Mouse (Mus musculus) forebrain, embryonic 10.5 days (tissue): Measurements from ENCODE around the gene Hexim2. TPM values are rescaled to one million over a fixed set of nuclear protein-coding genes. Genes with fewer than 3 reads are reported as not detected.

Experiments
- DNase-seq: peaks from one replicate; pipeline ENCODE4 v3.0.0-alpha.2; 2017; ENCODE audit warnings: low spot score; ENCODE audit errors: extremely low spot score
- H3K27ac ChIP-seq: fragments of 300-500 bp; sonication (generic); 2 replicates; pipeline ENCODE4 v1.5.1; 2016; ENCODE audit warnings: mild to moderate bottlenecking
- H3K27me3 ChIP-seq: fragments of 300-500 bp; sonication (generic); 2 replicates; pipeline ENCODE4 v1.6.1; 2016; ENCODE audit warnings: mild to moderate bottlenecking; ENCODE audit not compliant: poor library complexity, severe bottlenecking
- H3K36me3 ChIP-seq: fragments of 300-500 bp; sonication (generic); replicated peaks from 2 replicates; pipeline ENCODE4 v1.6.1; 2016; ENCODE audit warnings: mild to moderate bottlenecking, moderate library complexity
- H3K4me1 ChIP-seq: fragments of 300-500 bp; sonication (generic); 2 replicates; pipeline ENCODE4 v1.6.1; 2016
- H3K4me3 ChIP-seq: fragments of 300-500 bp; sonication (generic); 2 replicates; pipeline ENCODE4 v1.5.1; 2016; ENCODE audit warnings: mild to moderate bottlenecking, moderate library complexity
- H3K9me3 ChIP-seq: fragments of 300-500 bp; sonication (generic); 2 replicates; pipeline ENCODE4 v1.6.1; 2016; ENCODE audit warnings: mild to moderate bottlenecking, moderate library complexity
- WGBS: fragments of 180-500 bp; shearing (Covaris S2); methylation state at CpG from one replicate; pipeline ENCODE4 v1.1.7; 2016; 5-methylcytosine and 5-hydroxymethylcytosine counted together
- polyA plus RNA-seq: library from polyadenylated mRNA; unstranded; fragments of >200 nt; fragmentation: Nextera tagmentation; extraction: Ambion mirVana; gene quantifications from 2 replicates; pipeline ENCODE4 v1.2.1, GENCODE M21; 2016

Gene Hexim2
- polyA plus RNA-seq, 1 experiment from 2014 or later: 7.2 TPM

DNA sequence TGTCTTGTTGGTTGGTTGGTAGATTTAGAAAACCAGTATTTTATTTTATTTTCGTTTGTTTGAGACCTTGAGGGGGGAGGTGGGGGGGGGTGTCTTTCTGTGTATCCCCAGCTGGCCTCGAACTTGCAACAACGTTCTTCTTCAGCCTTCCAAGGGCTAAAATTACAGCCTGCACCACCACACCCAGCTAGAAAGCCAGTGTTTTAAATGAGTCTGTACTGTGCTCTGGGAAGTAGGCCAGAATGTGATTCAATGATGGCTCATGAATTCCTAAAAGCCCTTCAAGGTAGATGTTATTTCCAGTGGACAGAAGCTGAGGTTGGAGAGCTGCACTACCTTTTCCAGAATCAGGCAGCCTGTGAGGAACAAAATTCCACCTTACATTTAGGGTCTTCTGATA, 2.0 kb downstream of the Hexim2 start:
- H3K27ac ChIP-seq: peak overlapping the region; percentile 100; the same call in 1 of the 2 replicates

DNA sequence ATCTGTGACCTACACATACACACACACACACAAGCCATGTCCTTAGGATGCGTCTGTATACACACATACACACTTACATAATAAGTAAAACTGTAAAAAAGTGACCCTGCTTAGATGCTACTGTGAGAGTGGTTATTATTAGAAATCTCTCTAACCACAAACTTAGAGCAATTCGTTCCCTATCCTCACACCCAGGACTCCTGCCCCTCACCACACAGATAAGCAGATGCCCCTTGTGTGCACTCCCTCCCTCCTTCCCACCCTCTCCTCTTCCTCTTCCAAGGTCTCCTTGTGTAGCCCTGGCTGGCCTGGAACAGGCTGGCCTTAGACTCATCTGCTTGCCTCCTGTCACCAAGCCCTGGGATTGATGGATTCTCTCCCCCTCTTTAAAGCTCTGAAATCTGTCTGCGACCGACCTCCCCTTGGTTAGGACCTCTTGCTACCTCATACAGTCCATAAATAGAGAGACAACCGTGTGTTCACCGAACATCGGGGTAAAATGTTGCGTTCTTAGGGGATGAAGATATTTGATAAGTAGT, 3.9 kb downstream of the Hexim2 start:
- no peak for DNase-seq
- Histone ChIP-seq H3K9me3 (no peaks in the 10 kb centered on the region), H3K27me3 (no peaks in the 10 kb centered on the region), H3K4me3 (no peak overlapping the region), H3K36me3 (peaks cover 19% of the 10 kb centered on the region), H3K4me1 (peaks cover 37% of the 10 kb centered on the region), H3K27ac (no peak overlapping the region)
- 92% methylated on average over 8 of the region's 8 CpGs for WGBS

More for the DNA sequence above, 2.0 kb downstream of the Hexim2 start:
- Histone ChIP-seq H3K4me1 (peaks cover 42% of the 10 kb centered on the region), H3K36me3 (peaks cover 16% of the 10 kb centered on the region), H3K9me3 (no peaks in the 10 kb centered on the region), H3K27me3 (no peaks in the 10 kb centered on the region), H3K4me3 (peak overlapping the region; percentile 96; the same call in 1 of the 2 replicates)
- WGBS: 84% methylated on average over 3 of the region's 3 CpGs
- DNase-seq: no peak

DNA sequence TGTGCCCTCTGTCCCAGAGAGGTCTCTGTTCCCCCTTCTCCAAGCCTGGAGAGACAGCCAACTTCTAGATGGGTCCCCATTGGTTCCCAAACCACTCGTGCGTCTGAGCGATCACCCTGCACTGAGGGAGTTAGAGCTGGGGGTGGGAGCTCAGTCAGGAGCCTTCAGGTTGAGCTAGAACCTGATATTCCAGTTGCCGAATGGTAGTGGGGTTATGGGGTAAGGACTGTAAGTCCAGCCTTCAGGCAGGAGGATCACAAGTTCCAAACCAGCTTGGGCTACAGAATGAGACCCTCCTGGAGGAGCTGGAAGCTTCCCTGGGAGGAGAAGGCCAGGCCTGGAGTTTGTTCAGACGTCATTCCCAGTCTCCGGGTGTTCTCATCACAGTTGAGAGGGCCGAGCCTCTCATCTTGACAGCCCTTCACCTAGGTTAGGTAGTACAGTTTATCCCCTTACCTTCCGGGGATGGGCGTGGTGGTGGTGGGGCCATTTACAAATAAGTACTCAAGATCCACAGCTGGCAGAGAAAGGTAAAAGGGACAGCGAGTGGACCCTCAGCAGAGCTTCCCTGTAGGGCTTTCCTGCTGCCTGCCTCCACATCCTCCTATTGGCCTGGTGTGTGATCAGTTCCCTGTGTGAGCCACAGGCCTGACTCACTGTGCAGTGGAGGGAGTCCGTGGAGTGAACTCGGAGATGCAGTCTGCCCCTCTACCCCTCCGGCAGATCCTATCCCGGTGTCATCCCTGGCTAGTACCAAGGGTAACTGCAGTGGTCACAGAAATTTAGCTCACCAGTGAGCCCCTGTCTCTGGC, 7.9 kb downstream of the Hexim2 start:
- Histone ChIP-seq H3K4me3 (no peak overlapping the region), H3K4me1 (peaks cover 40% of the 10 kb centered on the region), H3K36me3 (peaks cover 19% of the 10 kb centered on the region), H3K27ac (0 out of 2 replicates have a peak overlapping the region, but pooled peaks have one; percentile 80), H3K9me3 (no peaks in the 10 kb centered on the region), H3K27me3 (no peaks in the 10 kb centered on the region)
- 83% methylated on average over 14 of the region's 14 CpGs for WGBS
- no peak for DNase-seq

DNA sequence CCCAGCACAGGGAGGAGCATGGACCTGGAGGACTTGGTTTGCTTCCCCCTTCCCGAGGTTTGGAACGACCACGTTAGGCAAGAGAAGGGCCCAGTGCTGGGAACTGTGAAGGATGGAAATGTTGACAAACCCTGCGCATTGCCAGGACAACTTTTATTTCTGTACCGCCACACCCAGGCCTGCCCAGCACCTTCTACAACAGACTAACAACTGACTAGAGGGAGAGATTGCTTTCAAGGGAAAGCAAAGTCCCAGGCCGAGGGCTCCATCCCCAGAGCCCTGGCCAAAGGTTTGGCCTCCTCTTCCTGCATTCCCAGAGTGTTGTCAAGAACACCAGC, 8.5 kb downstream of the Hexim2 start:
- peaks cover 43% of the 10 kb centered on the region for H3K4me1 ChIP-seq
- H3K36me3 ChIP-seq: peaks cover 19% of the 10 kb centered on the region
- peak overlapping the region; percentile 80; the same call in 1 of the 2 replicates for H3K27ac ChIP-seq
- H3K9me3 ChIP-seq: no peaks in the 10 kb centered on the region
- 58% methylated on average over 6 of the region's 6 CpGs for WGBS
- DNase-seq: no peak
- no peak overlapping the region for H3K4me3 ChIP-seq
- H3K27me3 ChIP-seq: no peaks in the 10 kb centered on the region

DNA sequence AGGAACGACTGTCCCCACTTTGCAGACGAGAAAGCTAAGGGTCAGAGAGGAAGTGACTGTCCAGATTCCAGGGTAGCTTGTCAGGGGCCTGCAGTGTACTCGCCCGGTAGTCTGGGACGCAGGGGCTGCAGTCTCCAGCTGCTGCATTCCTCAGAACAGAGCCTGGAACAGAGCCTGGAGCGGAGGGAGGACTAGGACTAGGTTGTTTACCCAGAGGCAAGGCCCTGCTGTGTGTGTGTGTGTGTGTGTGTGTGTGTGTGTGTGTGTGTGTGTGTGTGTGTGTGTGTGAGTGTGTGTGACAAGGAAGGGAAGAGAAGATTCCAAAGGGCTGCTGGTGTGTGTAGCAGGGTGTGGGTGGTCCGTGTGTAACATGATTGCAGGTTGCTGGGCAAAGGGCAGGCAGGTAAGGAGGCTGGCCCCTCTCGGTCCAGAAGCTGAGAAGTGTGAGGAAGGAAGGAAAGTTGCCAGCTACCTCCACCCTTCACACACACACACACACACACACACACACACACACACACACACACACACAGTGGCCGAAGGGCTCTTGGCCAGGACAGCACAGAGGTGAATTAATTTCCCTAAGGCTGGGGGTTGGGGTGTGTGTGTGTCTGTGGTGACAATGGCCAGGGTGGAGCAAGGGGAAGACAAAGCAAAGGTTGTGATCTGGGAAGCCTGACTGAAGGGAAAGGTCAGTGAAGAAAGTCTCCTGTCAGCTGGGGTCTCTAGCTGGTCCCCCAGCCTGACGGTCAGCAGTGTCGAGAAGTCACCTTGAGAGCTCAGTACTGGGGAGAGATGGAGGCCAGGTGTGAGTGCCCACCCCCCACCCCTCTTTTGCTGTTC, 9.1 kb downstream of the Hexim2 start:
- H3K4me1 ChIP-seq: peaks cover 43% of the 10 kb centered on the region
- H3K4me3 ChIP-seq: no peak overlapping the region
- H3K27ac ChIP-seq: peak overlapping the region; percentile 80
- peaks cover 19% of the 10 kb centered on the region for H3K36me3 ChIP-seq
- no peaks in the 10 kb centered on the region for H3K9me3 ChIP-seq
- DNase-seq: no peak
- no peaks in the 10 kb centered on the region for H3K27me3 ChIP-seq
- WGBS: 35% methylated on average over 11 of the region's 11 CpGs

DNA sequence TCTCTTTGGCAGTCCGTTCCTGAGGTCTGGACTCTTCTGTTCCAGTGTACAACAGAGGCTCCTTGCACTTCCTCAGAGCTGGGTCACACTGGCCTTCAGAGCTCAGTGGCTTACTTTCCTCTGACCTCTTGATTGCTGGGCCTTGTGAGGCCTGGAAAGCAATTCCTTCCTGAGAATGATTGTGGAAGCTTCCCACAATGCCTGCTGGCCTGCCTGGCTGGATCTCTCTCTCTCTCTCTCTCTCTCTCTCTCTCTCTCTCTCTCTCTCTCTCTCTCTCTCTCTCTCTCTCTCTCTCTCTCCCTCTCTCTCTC, 9.7 kb downstream of the Hexim2 start:
- Histone ChIP-seq H3K4me3 (peak overlapping the region; percentile 23; the same call in 1 of the 2 replicates), H3K27ac (peak overlapping the region; percentile 80), H3K27me3 (no peaks in the 10 kb centered on the region), H3K4me1 (peaks cover 43% of the 10 kb centered on the region), H3K36me3 (peaks cover 19% of the 10 kb centered on the region), H3K9me3 (no peaks in the 10 kb centered on the region)
- 11% methylated on average over 1 of the region's 1 CpGs for WGBS
- no peak for DNase-seq

DNA sequence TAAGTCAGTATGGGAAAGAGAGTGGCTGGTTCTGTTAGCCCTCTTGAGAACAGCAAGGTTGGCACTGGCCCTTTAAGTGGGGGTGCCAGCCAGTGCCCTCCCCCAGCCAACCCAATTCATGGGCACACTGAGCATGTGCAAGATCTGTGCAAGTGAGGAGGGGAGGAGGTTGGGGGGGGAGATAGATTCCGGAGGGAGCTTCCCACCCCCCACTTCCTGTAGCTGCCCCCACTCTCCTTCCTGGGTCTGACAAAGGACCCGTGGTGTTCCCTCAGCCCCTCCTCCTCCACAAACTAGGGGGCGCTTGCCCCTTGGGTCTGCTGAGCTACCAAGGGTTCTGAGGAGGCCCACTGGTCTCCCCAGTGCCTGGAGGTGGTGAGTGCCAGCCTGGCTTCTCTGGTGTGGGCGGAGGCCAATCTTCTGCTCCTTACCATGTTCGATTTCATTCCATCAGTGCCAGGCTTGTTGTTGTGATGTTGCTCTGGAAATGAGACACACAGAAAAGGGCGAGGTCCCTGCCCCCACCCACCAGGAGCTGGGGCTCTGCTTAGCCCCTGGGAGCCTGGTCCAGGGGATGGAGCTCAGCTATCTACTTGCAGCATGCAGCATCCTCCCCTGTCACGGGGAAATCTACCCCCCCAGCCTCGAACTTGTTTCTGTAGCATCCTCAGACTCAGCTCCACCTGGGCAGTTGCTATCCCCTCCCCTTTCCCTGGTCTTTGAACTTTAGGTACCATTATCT, 10.4 kb downstream of the Hexim2 start:
- 28% methylated on average over 8 of the region's 8 CpGs for WGBS
- Histone ChIP-seq H3K27me3 (no peaks in the 10 kb centered on the region), H3K4me1 (peaks cover 43% of the 10 kb centered on the region), H3K36me3 (peaks cover 19% of the 10 kb centered on the region), H3K27ac (peak overlapping the region; percentile 80), H3K4me3 (peak overlapping the region; percentile 23; the same call in 1 of the 2 replicates), H3K9me3 (no peaks in the 10 kb centered on the region)
- DNase-seq: no peak

DNA sequence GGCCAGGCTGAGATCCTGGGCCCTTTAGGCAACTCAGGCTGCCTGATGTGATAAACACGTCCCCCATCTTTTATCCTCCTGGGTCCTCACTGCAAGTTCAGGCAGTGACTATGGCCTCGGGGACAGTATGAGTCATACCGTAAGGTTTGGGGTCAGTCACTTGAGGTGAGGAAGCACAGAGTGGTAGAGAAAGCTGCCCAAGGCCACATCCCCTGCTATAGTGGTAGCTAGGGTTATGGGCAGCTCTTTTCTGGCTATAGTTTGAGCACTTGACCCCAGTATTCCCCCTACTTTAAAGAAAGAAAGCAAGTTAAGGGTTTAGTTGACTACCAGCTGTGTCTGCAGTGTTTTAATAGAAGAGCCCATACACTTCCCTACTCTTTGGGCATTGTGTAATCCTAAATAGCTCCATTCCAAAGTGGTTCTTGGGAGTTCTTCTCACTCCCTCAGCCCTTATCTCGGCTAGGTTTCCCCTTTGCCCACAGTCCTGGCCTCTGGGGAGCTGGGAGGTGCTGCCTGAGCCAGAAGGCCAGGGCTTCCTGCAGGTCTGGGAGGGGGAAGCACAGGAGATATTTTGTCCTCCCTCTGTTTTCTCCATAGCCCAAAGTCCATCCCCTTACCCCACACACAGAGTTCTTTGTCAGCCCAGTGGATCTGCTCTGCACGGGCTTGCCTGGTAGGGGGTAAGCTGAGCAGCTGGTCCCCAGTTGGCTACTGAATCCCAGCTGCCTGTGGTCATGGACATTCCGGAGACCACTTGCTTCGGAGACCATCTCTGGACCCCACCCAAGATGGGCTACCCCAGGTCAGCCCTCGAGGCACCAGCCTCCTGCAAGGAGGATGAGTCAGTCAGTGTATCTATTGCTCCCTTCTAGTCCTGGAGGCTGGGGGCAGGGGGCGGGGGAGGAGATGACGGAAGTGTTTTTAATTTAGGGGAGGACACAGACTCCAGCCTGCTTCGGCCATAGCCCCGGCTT, 12.4 kb downstream of the Hexim2 start:
- 43% methylated on average over 12 of the region's 12 CpGs for WGBS

DNA sequence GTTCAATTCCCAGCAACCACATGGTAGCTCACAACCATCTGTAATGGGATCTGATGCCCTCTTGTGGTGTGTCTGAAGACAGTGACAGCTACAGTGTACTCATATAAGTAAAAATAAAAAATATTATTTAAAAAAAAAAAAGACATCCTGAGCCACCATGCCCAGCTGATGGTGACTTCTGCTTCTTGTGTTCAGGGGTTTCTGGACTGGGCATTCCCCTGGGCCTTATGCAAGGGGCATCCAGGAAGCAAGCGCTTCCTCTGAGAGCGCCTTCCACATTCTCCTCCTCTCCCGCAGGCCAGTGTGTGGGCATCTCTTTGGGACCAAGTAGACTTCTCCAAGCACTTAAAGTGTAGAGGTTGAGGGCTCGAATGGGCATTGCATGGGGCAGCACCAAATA, 14.2 kb downstream of the Hexim2 start:
- 90% methylated on average over 4 of the region's 4 CpGs for WGBS
- H3K36me3 ChIP-seq: no peaks in the 10 kb centered on the region

More for the DNA sequence above, 12.4 kb downstream of the Hexim2 start:
- H3K27ac ChIP-seq: peak overlapping the region; percentile 45
- H3K4me3 ChIP-seq: no peak overlapping the region
- no peaks in the 10 kb centered on the region for H3K9me3 ChIP-seq
- no peak for DNase-seq
- peaks cover 43% of the 10 kb centered on the region for H3K4me1 ChIP-seq
- H3K36me3 ChIP-seq: peaks cover 3% of the 10 kb centered on the region
- H3K27me3 ChIP-seq: no peaks in the 10 kb centered on the region

DNA sequence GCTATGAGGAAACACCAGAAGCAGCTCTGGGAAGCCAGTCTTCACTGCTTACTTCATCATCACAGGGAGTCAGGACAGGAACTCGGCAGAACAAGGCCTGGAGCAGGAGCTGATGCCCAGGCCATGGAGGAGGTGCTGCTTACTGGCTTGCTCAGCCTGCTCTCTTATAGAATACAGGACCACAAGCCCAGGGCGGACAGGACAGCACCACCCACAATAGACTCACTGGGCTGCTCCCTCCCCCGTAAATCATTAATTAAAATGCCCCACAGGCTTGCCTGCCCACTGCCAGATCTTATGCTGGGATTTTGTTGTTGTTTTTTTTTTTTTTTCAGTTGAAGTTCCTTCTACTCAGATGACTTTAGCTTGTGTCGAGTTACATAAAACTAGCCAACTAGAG, 15.5 kb downstream of the Hexim2 start:
- peaks cover 18% of the 10 kb centered on the region for H3K4me1 ChIP-seq
- H3K27ac ChIP-seq: no peak overlapping the region
- H3K36me3 ChIP-seq: no peaks in the 10 kb centered on the region
- no peak overlapping the region for H3K4me3 ChIP-seq
- WGBS: 67% methylated on average over 4 of the region's 4 CpGs
- H3K9me3 ChIP-seq: no peaks in the 10 kb centered on the region
- no peak for DNase-seq
- no peaks in the 10 kb centered on the region for H3K27me3 ChIP-seq

More for the DNA sequence above, 14.2 kb downstream of the Hexim2 start:
- Histone ChIP-seq H3K4me1 (peaks cover 32% of the 10 kb centered on the region), H3K4me3 (no peak overlapping the region), H3K27me3 (no peaks in the 10 kb centered on the region), H3K9me3 (no peaks in the 10 kb centered on the region), H3K27ac (no peak overlapping the region)
- DNase-seq: no peak

DNA sequence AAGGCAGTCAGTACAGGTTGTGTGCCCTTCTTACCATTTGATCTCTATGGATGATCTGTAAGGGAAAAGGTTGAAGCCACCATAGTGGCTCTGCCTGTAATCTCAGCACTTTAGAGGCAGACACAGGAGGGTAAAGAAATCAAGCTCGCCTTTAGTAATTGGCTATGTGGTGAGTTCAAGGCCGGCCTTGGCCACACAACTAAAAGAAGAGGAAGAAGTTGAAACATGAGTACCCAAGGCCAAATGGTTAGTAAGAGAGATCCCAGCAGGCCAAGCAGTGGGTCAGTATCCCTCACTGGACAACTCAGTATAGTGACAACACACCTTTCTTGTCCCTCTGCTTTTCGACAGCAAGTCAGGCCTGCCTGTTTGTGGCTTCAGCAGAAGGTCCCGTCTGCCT, 17.5 kb downstream of the Hexim2 start:
- H3K27ac ChIP-seq: no peak overlapping the region
- H3K27me3 ChIP-seq: no peaks in the 10 kb centered on the region
- WGBS: 95% methylated on average over 4 of the region's 4 CpGs
- peaks cover 6% of the 10 kb centered on the region for H3K4me1 ChIP-seq
- no peaks in the 10 kb centered on the region for H3K36me3 ChIP-seq
- no peak for DNase-seq
- no peak overlapping the region for H3K4me3 ChIP-seq
- no peaks in the 10 kb centered on the region for H3K9me3 ChIP-seq
